Mouse (Mus musculus): Measurements from ENCODE around the gene Serpinb11. TPM values are rescaled to one million over a fixed set of nuclear protein-coding genes. Genes with fewer than 3 reads are reported as not detected.
A peak's percentile ranks its signal among the peaks of the same experiment; 100 is the strongest.

Gene Serpinb11
- polyA plus RNA-seq (2015; fragmentation: Nextera tagmentation; extraction: Ambion mirVana) = not detected in 2 replicates

GRCm38 (mm10) chr1:107360898-107361297 is at the start of gene Serpinb11:
TSS of gene Serpinb11 (plus strand) at chr1:107361198.
- no peak for ATAC-seq (replicated peaks)
- Histone ChIP-seq H3K4me3 (no peak within 1 kb of the TSS), H3K27me3 (replicated peaks) (no peaks in the 10 kb centered on the region), H3K36me3 (replicated peaks) (no peaks in the 10 kb centered on the region), H3K9me3 (no peaks in the 10 kb centered on the region), H3K4me2 (no peak within 1 kb of the TSS), H3K4me1 (no peaks in the 10 kb centered on the region), H3K27ac (no peak within 1 kb of the TSS), H3K9ac (no peak within 1 kb of the TSS)
- WGBS = 68% methylated on average over 1 of the region's 1 CpGs

- no peaks in the 10 kb centered on the region for H3K36me3 ChIP-seq (replicated peaks)
- H3K27me3 ChIP-seq (replicated peaks) = no peaks in the 10 kb centered on the region
- no peak overlapping the region for H3K4me3 ChIP-seq
- H3K4me1 ChIP-seq = no peaks in the 10 kb centered on the region
- no peak overlapping the region for H3K27ac ChIP-seq
- ATAC-seq (replicated peaks) = no peak
- no peak overlapping the region for H3K9ac ChIP-seq
- no peaks in the 10 kb centered on the region for H3K9me3 ChIP-seq
- no peak overlapping the region for H3K4me2 ChIP-seq
Observed at GRCm38 (mm10) chr1:107345979-107346378, 15.0 kb upstream of the Serpinb11 start.

GRCm38 (mm10) chr1:107346788-107347187 is 14.2 kb upstream of the Serpinb11 start:
- H3K9ac ChIP-seq = no peak overlapping the region
- H3K36me3 ChIP-seq (replicated peaks) = no peaks in the 10 kb centered on the region
- no peak overlapping the region for H3K4me3 ChIP-seq
- H3K4me1 ChIP-seq = no peaks in the 10 kb centered on the region
- H3K9me3 ChIP-seq = no peaks in the 10 kb centered on the region
- no peaks in the 10 kb centered on the region for H3K27me3 ChIP-seq (replicated peaks)
- no peak overlapping the region for H3K4me2 ChIP-seq
- peak; percentile 70 for ATAC-seq (replicated peaks)
- no peak overlapping the region for H3K27ac ChIP-seq
- WGBS = 80% methylated on average over 2 of the region's 2 CpGs

- ATAC-seq (replicated peaks) = no peak
- Histone ChIP-seq H3K4me3 (no peak overlapping the region), H3K4me2 (no peak overlapping the region), H3K27me3 (replicated peaks) (no peaks in the 10 kb centered on the region), H3K36me3 (replicated peaks) (no peaks in the 10 kb centered on the region), H3K4me1 (no peaks in the 10 kb centered on the region), H3K9ac (no peak overlapping the region), H3K9me3 (no peaks in the 10 kb centered on the region), H3K27ac (no peak overlapping the region)
- WGBS = 55% methylated on average over 3 of the region's 3 CpGs
Observed at GRCm38 (mm10) chr1:107350392-107350791, 10.6 kb upstream of the Serpinb11 start.

- H3K27me3 ChIP-seq (replicated peaks) = no peaks in the 10 kb centered on the region
- H3K9ac ChIP-seq = no peak overlapping the region
- H3K27ac ChIP-seq = no peak overlapping the region
- no peaks in the 10 kb centered on the region for H3K9me3 ChIP-seq
- no peaks in the 10 kb centered on the region for H3K36me3 ChIP-seq (replicated peaks)
- H3K4me1 ChIP-seq = no peaks in the 10 kb centered on the region
- WGBS = 79% methylated on average over 2 of the region's 2 CpGs
- H3K4me2 ChIP-seq = no peak overlapping the region
- no peak overlapping the region for H3K4me3 ChIP-seq
- no peak for ATAC-seq (replicated peaks)
Observed at GRCm38 (mm10) chr1:107351115-107351514, 9.9 kb upstream of the Serpinb11 start.

- no peak for ATAC-seq (replicated peaks)
- Histone ChIP-seq H3K27ac (no peak overlapping the region), H3K4me3 (no peak overlapping the region), H3K4me2 (no peak overlapping the region), H3K9me3 (no peaks in the 10 kb centered on the region), H3K36me3 (replicated peaks) (no peaks in the 10 kb centered on the region), H3K9ac (no peak overlapping the region), H3K27me3 (replicated peaks) (no peaks in the 10 kb centered on the region), H3K4me1 (no peaks in the 10 kb centered on the region)
- WGBS = 39% methylated on average over 3 of the region's 3 CpGs
Observed at GRCm38 (mm10) chr1:107353046-107353445, 8.0 kb upstream of the Serpinb11 start.

- H3K27ac ChIP-seq = no peak overlapping the region
- no peaks in the 10 kb centered on the region for H3K27me3 ChIP-seq (replicated peaks)
- no peak for ATAC-seq (replicated peaks)
- H3K4me3 ChIP-seq = no peak overlapping the region
- no peaks in the 10 kb centered on the region for H3K36me3 ChIP-seq (replicated peaks)
- WGBS = 67% methylated on average over 7 of the region's 7 CpGs
- H3K4me2 ChIP-seq = no peak overlapping the region
- no peaks in the 10 kb centered on the region for H3K9me3 ChIP-seq
- no peak overlapping the region for H3K9ac ChIP-seq
- no peaks in the 10 kb centered on the region for H3K4me1 ChIP-seq
Observed at GRCm38 (mm10) chr1:107365973-107366372, 5.0 kb downstream of the Serpinb11 start.

- Histone ChIP-seq H3K27ac (no peak overlapping the region), H3K4me2 (no peak overlapping the region), H3K9ac (no peak overlapping the region), H3K27me3 (replicated peaks) (no peaks in the 10 kb centered on the region), H3K4me3 (no peak overlapping the region), H3K9me3 (no peaks in the 10 kb centered on the region), H3K4me1 (no peaks in the 10 kb centered on the region), H3K36me3 (replicated peaks) (no peaks in the 10 kb centered on the region)
- no peak for ATAC-seq (replicated peaks)
- 82% methylated on average over 2 of the region's 2 CpGs for WGBS
Observed at GRCm38 (mm10) chr1:107368944-107369343, 7.9 kb downstream of the Serpinb11 start.

- H3K4me3 ChIP-seq = no peak overlapping the region
- 84% methylated on average over 4 of the region's 4 CpGs for WGBS
Observed at GRCm38 (mm10) chr1:107376952-107377351, 16.0 kb downstream of the Serpinb11 start.

GRCm38 (mm10) chr1:107378368-107378767 is 17.4 kb downstream of the Serpinb11 start:
- Histone ChIP-seq H3K9ac (no peak overlapping the region), H3K27me3 (replicated peaks) (no peaks in the 10 kb centered on the region), H3K4me1 (no peaks in the 10 kb centered on the region), H3K27ac (no peak overlapping the region), H3K4me2 (no peak overlapping the region), H3K9me3 (no peaks in the 10 kb centered on the region), H3K36me3 (replicated peaks) (no peaks in the 10 kb centered on the region), H3K4me3 (no peak overlapping the region)
- no peak for ATAC-seq (replicated peaks)

More at GRCm38 (mm10) chr1:107376952-107377351, 16.0 kb downstream of the Serpinb11 start:
- Histone ChIP-seq H3K27ac (no peak overlapping the region), H3K4me1 (no peaks in the 10 kb centered on the region), H3K9ac (no peak overlapping the region), H3K4me2 (no peak overlapping the region), H3K9me3 (no peaks in the 10 kb centered on the region), H3K27me3 (replicated peaks) (no peaks in the 10 kb centered on the region), H3K36me3 (replicated peaks) (no peaks in the 10 kb centered on the region)
- no peak for ATAC-seq (replicated peaks)

- Histone ChIP-seq H3K9ac (no peak overlapping the region), H3K9me3 (no peaks in the 10 kb centered on the region), H3K4me3 (no peak overlapping the region), H3K27ac (no peak overlapping the region), H3K27me3 (replicated peaks) (no peaks in the 10 kb centered on the region), H3K36me3 (replicated peaks) (no peaks in the 10 kb centered on the region), H3K4me2 (no peak overlapping the region), H3K4me1 (no peaks in the 10 kb centered on the region)
- ATAC-seq (replicated peaks) = no peak
Observed at GRCm38 (mm10) chr1:107381491-107381890, 20.5 kb downstream of the Serpinb11 start.

GRCm38 (mm10) chr1:107382404-107382803 is 21.4 kb downstream of the Serpinb11 start:
- Histone ChIP-seq H3K4me2 (no peak overlapping the region), H3K27me3 (replicated peaks) (no peaks in the 10 kb centered on the region), H3K9me3 (no peaks in the 10 kb centered on the region), H3K27ac (no peak overlapping the region), H3K4me3 (no peak overlapping the region), H3K9ac (no peak overlapping the region), H3K36me3 (replicated peaks) (no peaks in the 10 kb centered on the region), H3K4me1 (no peaks in the 10 kb centered on the region)
- WGBS = 98% methylated on average over 1 of the region's 1 CpGs
- ATAC-seq (replicated peaks) = no peak

GRCm38 (mm10) chr1:107384532-107384931 is 23.5 kb downstream of the Serpinb11 start:
- Histone ChIP-seq H3K27ac (no peak overlapping the region), H3K4me2 (no peak overlapping the region), H3K27me3 (replicated peaks) (no peaks in the 10 kb centered on the region), H3K4me1 (no peaks in the 10 kb centered on the region), H3K9ac (no peak overlapping the region), H3K9me3 (no peaks in the 10 kb centered on the region), H3K36me3 (replicated peaks) (no peaks in the 10 kb centered on the region), H3K4me3 (no peak overlapping the region)
- no peak for ATAC-seq (replicated peaks)
- WGBS = 97% methylated on average over 9 of the region's 9 CpGs

- Histone ChIP-seq H3K4me1 (no peaks in the 10 kb centered on the region), H3K27me3 (replicated peaks) (no peaks in the 10 kb centered on the region), H3K4me2 (no peak overlapping the region), H3K9ac (no peak overlapping the region), H3K4me3 (no peak overlapping the region), H3K27ac (no peak overlapping the region), H3K36me3 (replicated peaks) (no peaks in the 10 kb centered on the region), H3K9me3 (no peaks in the 10 kb centered on the region)
- ATAC-seq (replicated peaks) = no peak
- WGBS = 84% methylated on average over 2 of the region's 2 CpGs
Observed at GRCm38 (mm10) chr1:107389753-107390152, 28.8 kb downstream of the Serpinb11 start.

Measured in midbrain, embryonic 15.5 days (tissue).